Mouse (Mus musculus) frontal cortex, adult 2 months (tissue): ENCODE measurements at regions not wholly inside any gene's neighbourhood (a gene's known extent, or its start where the extent isn't known, plus 50 kb on each side); places are given as distances from the start of the nearest gene placed in this dataset.
"Not testable (repeated sequence)": the region's sequence is repeated elsewhere in the genome, so short reads cannot be mapped to it uniquely, and the experiment has no call there.

ENCODE experiments used
- DNase-seq, 2 experiments: peaks; one replicate each; pipeline ENCODE4 v3.0.0; 2022; ENCODE audit warnings: low spot score in 1 of 2; ENCODE audit errors: extremely low spot score in 1 of 2

DNA sequence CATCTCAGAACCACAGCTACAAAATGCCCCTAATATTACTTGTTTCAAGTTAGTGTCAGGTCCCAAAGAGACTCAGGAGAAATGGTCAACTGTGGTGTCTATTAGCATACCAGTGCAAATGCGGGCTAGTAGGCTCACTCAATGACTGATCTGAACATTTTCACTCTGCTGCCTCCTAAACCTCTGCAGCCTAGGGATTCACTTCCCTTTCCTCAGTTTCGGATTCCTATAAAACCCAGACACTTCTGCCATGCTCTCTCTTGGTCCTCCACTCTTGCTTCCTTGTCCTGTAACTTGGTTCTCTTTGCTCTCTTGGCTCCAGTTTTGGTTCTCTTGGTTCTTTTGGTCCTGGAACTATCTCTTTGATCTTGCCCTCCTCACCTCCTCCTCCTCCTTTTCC, 206.3 kb upstream of the Spef2 start:
- DNase-seq: no peak

DNA sequence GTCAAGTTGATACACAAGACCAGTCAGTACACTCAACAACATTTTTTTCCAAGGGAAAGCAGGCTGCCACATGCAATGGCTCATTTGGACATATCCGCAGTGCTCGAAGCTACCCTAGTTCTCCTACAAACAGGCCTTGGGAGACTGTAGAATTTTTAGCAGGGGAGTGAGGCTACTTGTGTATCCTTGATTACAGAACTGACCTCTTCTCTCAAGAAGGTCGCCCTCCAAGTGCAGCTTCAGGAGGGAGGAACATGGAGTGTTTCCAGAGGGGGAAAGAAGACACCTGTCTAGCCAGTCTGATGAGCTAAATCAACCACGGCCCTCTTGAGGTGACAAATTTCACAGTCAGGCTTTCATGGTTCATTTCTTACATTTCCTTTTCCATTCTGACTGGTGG, 202.0 kb upstream of the Prlr start:
- DNase-seq: no peak

DNA sequence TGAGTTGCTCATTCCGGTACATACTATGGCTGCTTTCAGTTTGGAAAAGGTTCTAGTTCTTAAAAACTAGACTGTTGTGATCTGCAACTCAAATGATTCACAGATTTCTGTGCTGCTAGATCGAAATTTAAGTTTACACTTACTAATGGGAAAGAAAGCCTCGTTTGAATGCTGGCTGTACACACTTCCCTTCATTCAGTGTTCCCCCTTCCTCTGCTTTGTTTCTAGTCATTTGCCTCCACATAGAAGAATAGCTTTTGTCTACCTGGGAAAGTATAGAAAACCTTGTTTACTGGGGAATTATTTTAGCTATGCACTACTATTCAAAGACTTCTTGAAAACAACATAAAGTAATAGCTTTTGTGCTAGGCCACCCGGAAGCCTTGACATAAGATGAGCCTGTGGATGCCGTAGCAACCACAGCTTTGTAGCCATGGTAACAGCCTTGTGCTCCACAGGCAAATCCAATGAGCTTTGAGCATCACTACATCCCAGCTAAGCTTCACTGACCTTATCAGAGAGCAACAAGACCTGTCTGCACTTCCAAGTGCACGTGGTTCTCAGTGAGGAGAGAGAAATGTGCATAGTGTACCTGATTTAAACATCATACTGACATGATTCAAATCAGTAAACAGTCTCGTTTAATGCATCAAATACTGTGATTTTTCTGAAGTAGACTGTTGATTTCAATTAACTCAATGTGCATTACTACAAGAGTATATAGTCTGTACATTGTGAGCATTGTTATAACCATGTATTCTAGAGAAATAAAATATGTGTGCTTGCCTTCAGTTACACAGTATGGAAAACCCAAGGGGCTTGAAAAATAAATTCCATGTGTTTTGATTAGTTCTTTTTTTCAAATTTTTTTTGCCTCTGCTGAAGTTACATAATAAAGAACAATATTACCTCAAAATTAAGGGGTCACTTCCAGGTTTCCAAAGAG, 165.5 kb upstream of the Prlr start:
- peak; percentile 3 to 32 for DNase-seq

DNA sequence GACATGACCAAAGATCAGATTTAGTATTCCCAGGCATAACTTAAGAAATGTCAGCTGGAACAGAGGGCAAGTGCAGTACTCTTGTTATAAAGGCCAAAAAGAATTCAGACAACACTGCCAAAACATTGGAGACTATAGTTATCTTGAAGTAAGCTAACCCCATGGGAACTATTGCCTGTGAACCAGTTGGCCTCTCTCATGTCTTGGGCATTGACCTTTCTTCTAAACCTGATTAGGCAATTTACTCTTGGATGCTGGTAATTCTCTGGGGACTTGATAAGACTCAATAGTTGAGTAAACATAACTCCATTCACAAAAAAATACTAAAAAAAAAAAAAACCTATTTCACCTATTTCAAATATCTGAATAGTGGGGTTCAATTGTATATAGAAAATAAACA, 159.8 kb upstream of the Prlr start:
- DNase-seq: no peak

DNA sequence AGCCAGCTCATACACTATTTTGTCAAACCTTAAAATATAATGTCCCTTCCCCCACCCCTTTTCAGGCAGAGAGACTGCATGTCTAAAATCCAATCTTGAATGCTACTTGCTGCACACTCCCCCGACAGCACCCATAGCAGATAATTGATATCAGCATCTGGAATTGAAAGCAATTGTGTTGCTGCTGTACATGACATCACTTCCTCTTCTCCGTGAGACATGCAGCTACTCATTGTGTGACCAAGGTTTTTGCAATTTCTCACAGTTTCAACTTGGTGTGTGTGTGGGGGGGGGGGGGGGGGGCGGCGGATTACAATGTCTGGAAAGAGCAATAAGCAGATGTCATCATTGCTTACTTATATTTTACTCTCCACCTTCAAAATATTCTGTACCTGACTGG, 147.1 kb upstream of the Prlr start:
- no peak for DNase-seq

DNA sequence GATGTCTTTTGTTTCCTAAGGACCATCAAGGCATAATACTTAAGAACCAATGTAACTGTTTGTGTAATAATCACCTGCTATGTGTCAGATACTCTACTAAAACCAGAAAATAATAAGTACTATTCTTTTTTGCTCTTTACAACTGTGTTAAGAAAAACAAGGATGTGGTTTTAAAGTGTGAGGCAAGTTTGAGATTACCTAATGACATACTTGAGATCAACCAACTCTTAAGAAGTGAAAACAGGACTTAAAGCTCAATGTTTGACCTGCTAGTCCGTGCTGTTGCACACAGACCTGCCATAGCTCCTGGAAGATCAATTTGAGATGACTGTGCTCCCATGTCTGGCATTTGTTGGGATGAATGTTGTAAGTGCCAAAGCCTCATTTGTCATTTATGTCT, 141.5 kb upstream of the Prlr start:
- no peak for DNase-seq

DNA sequence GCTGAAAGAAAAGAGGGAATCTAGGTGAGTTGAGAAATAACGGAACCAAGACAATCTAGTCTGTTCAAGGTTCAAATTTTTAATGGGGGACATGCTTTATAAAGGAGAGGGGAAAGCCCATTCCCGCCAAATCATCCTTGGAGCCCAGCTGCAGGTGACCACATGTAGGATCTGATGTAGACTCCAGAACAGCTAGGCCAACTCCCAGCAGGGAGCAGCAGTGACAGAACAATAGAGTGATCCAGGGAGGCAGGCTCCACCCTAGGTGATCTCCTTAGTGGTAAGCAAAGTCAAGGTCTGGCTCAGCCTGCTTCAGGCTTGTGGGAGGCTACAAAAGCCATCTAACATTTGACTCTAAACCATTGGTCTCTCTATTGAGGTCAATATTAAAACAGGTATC, 140.5 kb upstream of the Prlr start:
- DNase-seq: not testable (repeated sequence)

DNA sequence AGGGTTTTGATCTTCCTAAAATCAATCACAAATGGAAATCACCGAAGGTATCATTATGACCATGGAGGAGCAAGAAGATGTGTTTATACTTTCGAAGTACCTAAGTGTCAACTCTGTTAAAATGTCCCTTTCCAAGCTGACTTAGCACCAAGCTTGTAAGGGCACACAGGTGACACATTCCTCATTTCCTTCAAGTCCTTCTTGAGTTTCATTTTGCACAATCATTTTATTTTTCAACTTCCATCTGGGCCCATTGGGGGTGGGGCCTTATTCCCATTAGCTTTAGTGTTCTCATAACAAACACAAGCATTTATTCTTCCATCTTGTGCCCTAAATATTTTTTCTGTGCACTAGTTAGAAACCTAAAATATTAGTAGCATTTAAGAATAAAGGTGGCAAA, 103.5 kb upstream of the Prlr start:
- no peak for DNase-seq

DNA sequence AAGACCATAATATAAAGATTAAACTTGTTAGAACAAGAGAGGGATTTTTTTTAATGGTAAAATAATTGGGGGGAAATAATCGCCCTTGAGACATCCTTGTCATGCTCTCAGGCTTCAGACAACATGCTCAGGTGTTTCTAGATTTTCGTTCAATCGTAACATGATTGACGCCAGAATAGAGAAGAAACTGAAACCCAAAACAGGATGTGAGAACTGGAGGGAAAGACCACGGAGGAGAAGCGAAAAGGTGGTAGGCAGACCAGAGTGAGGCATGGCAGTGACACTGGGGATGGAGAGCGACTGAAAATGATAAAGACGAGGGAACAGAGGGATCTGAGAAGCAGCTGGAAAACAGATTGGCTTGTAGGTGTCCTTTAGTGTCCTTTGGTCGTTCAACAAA, 102.1 kb upstream of the Prlr start:
- DNase-seq: no peak

DNA sequence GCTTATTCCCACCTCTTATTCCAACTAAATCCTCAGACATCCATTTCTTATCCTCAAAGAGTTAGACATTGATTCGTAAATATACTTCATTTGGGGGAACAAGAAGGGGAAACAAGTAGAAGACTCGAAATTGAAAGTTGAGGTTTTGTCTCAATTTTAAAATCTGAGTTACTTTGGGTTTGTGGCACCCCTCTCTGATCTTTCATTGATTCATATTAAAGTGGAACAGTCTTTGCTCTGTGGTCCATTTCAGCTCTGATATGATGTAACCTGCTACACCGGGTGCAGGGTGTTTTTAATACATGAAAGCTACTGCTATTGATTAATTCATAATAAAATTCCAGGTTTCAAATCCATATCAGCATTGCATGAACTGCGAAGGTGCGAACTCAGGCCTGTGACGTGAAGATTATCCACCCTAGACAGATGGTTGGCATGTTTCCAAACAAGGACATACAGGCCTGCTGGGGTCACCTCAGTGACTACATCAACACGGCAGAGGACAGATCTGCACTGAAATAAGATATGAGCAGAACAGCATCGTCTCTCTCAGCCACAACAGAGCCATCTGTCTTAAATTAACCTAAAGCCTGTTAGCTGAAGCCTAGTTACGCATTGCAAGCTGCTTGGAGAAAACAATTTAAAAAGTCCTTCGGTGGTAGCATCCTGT, 101.5 kb upstream of the Prlr start:
- no peak for DNase-seq

DNA sequence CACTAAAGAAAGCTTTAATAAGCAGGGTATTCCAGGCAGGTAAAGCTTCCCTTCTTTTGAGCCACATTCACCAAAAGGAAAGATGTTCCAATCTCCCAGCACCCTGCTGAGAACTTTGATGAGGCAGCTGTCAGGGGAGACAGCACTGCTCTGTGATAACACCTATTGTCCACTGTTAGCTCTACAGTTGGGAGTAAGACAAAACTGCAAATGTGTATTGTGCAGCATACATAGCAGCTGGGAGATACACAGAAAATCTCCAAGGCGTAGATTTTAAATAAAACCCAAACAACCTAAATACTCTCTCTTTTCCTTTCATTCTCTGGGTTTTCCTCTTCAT, 101.0 kb upstream of the Prlr start:
- no peak for DNase-seq

DNA sequence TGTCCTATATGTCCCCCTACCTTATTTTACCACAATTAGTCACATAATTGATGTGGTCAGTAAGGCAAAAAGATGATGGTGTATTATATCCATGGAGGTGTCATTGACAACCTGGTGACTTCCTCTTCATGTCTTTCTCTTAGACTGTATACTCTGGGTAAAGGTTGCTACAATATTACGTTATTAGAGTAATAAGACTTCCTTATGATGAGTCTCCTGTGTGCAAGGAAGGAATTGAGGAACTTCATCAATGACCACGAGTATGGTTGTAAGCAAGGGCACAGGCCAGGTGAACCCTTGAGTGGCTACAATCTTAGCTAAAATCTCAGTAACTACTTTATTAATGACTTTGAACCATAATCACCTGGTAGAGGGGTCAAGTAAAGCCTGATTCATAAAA, 98.6 kb upstream of the Prlr start:
- no peak for DNase-seq

DNA sequence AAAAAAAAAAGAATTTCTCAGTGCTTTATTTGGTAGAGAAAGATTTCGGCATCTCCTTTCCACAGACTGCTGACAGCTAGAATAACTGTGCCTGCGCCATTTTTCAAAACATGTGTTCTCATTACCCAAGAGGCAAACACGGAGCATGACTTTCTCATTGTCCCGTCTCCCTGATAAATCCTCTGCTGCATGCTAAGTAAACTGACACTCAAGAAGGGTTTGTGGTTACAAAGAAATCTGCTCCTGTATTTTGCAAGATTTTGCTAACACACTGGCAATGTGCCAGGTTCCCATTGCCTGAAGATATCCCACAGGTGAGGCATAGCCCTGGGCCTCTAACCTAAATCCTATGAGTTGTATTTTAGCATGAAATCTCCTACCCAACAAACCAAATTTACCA, 97.5 kb upstream of the Prlr start:
- no peak for DNase-seq

DNA sequence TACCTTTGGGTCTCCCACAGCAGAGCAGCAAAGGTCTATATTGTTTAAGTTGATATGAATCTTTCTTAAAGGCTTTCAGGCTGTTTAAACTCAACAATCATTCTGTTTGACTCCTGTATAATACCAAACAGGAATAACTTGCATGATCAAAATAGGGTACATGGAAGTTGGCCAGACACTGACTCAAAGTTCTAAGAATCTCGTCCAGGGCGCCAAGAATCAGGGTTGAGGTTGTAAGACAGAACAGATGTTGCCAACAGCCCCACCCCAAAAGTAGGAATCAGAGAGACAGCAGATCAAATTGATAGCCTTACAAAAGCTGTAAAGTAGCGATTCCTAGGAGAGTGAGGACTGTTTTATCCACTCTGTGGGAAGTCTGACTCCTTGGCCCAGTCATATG, 88.3 kb upstream of the Prlr start:
- DNase-seq: no peak

DNA sequence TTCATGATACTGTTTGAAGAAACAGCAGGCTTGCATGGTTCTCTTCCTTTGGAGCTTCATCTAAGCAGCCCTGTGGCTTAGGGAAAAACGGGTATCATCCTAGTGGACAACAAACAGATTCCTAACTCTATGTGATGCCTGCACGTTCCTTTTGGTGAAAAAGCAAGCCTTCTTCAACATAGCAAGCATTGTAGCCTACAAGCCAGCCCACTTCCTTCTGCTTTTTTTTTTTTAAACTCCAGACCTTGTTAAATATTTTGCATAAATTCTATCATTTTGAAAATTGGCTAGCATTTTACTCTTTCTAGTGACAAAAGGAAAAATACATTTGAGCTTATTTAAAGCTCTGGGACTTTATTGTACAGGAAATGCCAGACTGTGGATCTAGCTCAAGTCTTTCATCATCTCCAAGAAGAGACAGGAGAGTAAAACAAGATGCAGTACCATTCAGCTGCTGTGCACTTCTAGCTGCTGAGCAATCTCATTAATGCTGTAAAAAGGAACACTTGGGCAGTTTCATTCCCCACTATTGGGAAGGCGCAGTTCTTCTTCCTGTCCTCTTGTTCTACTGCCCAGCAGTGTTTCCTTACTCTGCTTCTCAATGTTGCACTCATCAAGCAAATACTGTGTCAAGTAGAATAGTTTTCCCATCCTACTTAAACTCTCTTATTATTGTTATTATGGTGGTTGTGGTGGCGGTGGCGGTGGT, 86.5 kb upstream of the Prlr start:
- DNase-seq: no peak

DNA sequence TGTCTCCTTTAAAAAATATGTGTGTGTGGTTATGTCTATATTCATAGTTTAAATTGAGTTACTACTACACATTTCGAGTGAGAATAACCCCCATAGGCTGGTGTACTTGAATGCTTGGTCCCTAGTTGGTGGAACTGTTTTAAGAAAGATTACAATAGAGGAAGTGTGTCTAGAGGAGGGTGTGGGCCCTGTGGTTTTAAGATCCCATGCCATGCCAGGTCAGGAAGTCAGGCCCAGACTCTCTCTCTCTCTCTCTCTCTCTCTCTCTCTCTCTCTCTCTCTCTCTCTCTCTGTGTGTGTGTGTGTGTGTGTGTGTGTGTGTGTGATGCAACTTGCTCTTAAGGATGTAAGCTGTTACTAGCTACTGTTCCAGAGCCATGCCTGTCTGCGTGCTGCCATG, 73.7 kb upstream of the Prlr start:
- DNase-seq: no peak

DNA sequence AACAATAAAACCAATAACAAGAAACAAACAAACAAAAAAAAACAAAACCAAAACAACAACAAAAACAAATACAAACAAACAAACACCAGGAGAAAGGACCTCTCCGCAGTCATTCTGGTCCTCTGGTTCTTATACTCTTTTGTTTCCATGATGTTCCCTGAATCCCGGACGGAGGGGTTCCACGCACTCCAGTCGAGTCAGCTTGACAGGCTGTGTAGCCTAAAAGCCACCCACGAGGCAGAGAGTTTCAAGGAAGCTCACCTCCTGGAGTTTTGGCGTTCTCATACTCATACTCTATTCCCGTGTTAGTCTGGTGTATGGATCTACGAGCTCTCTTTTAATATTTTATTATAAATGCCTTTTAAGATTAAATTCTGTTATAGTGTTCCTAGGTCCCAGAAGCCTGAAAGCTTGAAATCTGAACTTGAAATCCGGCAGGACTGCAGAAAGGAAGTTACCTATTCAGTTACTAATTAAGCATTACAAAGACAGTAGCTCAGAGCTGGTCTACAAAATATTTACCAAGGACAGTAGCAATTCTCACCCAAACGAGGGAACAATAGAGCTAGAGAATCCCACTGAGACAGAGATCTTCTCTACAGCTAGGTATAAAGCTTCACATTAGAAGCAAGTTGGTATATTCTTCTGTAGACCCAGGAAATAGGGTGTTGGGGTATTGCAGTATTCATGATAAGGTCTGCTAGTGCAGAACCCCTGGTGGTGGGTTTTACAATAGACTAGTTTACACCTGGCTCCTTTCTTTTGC, 71.6 kb upstream of the Prlr start:
- DNase-seq: not testable (repeated sequence)

DNA sequence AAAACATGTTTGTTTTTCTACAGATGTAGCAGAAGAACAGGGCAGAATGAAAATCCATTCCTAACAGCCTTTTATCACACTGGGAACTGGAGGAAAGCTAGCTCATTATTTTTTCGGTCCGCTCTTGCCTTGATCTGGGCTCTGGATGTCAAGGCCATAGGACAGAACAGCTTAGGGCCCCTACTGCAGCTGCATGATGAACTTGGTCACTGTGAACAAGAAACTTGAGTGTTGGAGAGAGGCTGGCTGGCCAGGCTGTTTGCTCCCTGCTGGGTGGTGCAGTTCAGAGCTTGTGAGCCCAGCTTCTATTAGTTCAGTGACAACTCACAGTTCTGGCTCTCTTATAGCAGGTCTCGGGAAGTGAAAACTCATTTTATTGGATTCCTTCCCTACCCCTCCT, 70.2 kb upstream of the Prlr start:
- DNase-seq: no peak
